16 mouse cellular contexts compared by ENCODE assay signal in genomic region chr9:56453038-56453815, GRCm38 (mm10).
"Had no signal": no experiment of that assay in that cellular context is flagged by ENCODE, and none has a peak within 500 bp of the region (broad histone marks: within the 10 kb centered on the region; RNA-seq: fewer than 3 reads in every experiment).

No protein-coding gene starts in this region.

- H3K27ac ChIP-seq: kidney, postnatal 0 days; layer of hippocampus, adult 2 months; limb, embryonic 10.5 days; midbrain, embryonic 10.5 days; neural tube, embryonic 15.5 days; stomach, embryonic 15.5 days had no signal

- DNase-seq: kidney, adult 11 months; kidney, adult 9 months; kidney, postnatal 4 days; lung, adult 2 months; lung, postnatal 4 days; midbrain, embryonic 14.5 days; thymus, adult 2 months; thymus, postnatal 25 days had no signal

- H3K4me2 ChIP-seq: neural tube, embryonic 15.5 days; stomach, embryonic 15.5 days had no signal

- ATAC-seq: lung, postnatal 0 days had no signal

- H3K36me3 ChIP-seq: stomach, embryonic 15.5 days had no signal

- H3K4me3 ChIP-seq: layer of hippocampus, adult 2 months; limb, embryonic 10.5 days; midbrain, embryonic 10.5 days; myocyte; neural tube, embryonic 15.5 days; stomach, embryonic 15.5 days had no signal

- H3K27me3 ChIP-seq: neural tube, embryonic 15.5 days; stomach, embryonic 15.5 days had no signal

- H3K4me1 ChIP-seq: limb, embryonic 10.5 days; midbrain, embryonic 10.5 days; stomach, embryonic 15.5 days had no signal

- H3K9ac ChIP-seq: neural tube, embryonic 15.5 days; stomach, embryonic 15.5 days had no signal

- H3K9me3 ChIP-seq: limb, embryonic 10.5 days; midbrain, embryonic 10.5 days; neural tube, embryonic 15.5 days; stomach, embryonic 15.5 days had no signal
